In the genomic region with DNA sequence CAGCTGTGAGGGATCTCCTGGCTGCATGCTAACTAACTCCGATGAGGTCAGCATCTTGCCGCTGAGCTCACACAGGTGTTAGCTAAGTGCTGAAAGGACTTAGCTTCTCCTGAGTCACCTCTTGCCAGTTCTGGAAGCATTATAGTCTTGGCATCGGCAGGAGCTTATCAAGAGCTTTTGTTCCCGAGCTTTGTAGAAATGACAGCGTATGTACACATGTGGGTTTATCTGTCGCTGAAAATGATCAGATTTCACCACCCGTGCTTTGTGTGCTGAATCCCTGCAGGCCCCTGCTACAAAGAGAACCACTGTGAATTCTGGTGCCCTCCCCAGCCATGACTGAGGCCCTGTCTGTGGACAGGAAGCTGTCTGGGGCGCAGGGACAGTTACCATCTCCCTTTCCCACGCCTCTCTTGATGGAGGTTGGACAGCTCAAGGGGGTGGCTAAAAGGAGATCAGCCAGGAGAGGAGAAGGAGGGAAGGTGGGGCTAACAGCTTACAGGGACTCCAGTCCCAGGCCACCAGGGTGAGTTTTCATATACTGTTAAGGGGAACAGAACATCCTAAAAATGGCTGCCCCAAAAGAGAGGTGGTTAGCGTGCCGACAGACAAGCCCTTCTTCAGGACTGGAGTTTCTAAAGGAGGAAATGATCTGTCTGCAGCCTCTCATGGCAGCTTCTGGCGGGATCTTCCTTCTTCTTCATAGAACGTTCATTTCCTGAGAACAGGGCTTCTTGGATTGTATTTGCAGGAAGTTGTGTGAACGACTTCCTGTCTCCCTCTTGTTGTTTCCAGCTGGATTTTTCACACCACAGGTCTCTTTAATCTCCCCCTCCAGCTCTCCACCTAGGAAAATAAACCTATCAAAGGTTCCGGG, we compare ENCODE assay signal across 9 mouse cellular contexts.
DNase-seq lines count a peak whose midpoint lies in the region; ATAC-seq and TF ChIP-seq lines count a peak whose summit lies in the region.
"Had no signal": no experiment of that assay in that cellular context is flagged by ENCODE, and none has a peak within 500 bp of the region (broad histone marks: within the 10 kb centered on the region; RNA-seq: fewer than 3 reads in every experiment).

No protein-coding gene starts in this region.

- H3K27ac ChIP-seq in hindbrain, embryonic 10.5 days = peak overlapping the region; percentile 10; the same call in 1 of the 2 replicates
- H3K27ac ChIP-seq in hindbrain, embryonic 14.5 days = no peak overlapping the region
- H3K27ac ChIP-seq in midbrain, embryonic 11.5 days (ENCODE audit: low read depth, low read length) = no peak overlapping the region
- H3K27ac ChIP-seq in midbrain, embryonic 10.5 days (replicated peaks) = no peak overlapping the region
- H3K27ac ChIP-seq in heart, postnatal 0 days (ENCODE audit: low read depth) = peak overlapping the region; percentile 87
- H3K27ac ChIP-seq in stomach, postnatal 0 days (replicated peaks) = peak overlapping the region; percentile 58; the same call in 1 of the 2 replicates
- H3K27ac ChIP-seq: neural tube, embryonic 13.5 days had no signal

- peaks cover 13% of the 10 kb centered on the region for H3K4me1 ChIP-seq in hindbrain, embryonic 10.5 days (replicated peaks)
- no peaks in the 10 kb centered on the region for H3K4me1 ChIP-seq in hindbrain, embryonic 14.5 days (replicated peaks; ENCODE audit: control insufficient read depth, insufficient read depth, low read length)
- peaks cover 2% of the 10 kb centered on the region; the same call in 1 of the 2 replicates for H3K4me1 ChIP-seq in midbrain, embryonic 11.5 days (ENCODE audit: control insufficient read depth, insufficient read depth, low read length)
- peaks cover 9% of the 10 kb centered on the region for H3K4me1 ChIP-seq in midbrain, embryonic 10.5 days
- H3K4me1 ChIP-seq in heart, postnatal 0 days (ENCODE audit: control insufficient read depth, insufficient read depth) = peaks cover 37% of the 10 kb centered on the region
- 0 out of 2 replicates have a peak, but pooled peaks cover 3% of the 10 kb centered on the region for H3K4me1 ChIP-seq in stomach, postnatal 0 days (replicated peaks; ENCODE audit: control insufficient read depth, insufficient read depth)

- DNase-seq in hindbrain, embryonic 10.5 days (ENCODE audit: low spot score) = no peak
- no peak for DNase-seq in hindbrain, embryonic 14.5 days (ENCODE audit: low spot score)
- peak; percentile 75 for DNase-seq in midbrain, embryonic 11.5 days (ENCODE audit: low spot score, missing footprints)
- no peak for DNase-seq in midbrain, embryonic 10.5 days (ENCODE audit: low spot score)
- DNase-seq in heart, postnatal 0 days (ENCODE audit: low spot score) = peak; percentile 69
- DNase-seq in stomach, postnatal 0 days (ENCODE audit: low spot score) = peak; percentile 56
- no peak for DNase-seq in left cerebral cortex, postnatal 25 days (ENCODE audit: low spot score in 2 of 2)
- DNase-seq in right cerebral cortex, postnatal 36 days (ENCODE audit: low spot score in 2 of 2) = no peak

- H3K4me2 ChIP-seq in hindbrain, embryonic 14.5 days (replicated peaks) = no peak overlapping the region
- H3K4me2 ChIP-seq in midbrain, embryonic 11.5 days = no peak overlapping the region
- 0 out of 2 replicates have a peak overlapping the region, but pooled peaks have one; percentile 9 for H3K4me2 ChIP-seq in heart, postnatal 0 days (ENCODE audit: low read depth, low read length)
- no peak overlapping the region for H3K4me2 ChIP-seq in stomach, postnatal 0 days (replicated peaks; ENCODE audit: low read depth)
- H3K4me2 ChIP-seq: neural tube, embryonic 13.5 days had no signal

- no peak for ATAC-seq in hindbrain, embryonic 14.5 days (ENCODE audit: low FRiP score)
- no peak for ATAC-seq in midbrain, embryonic 11.5 days (ENCODE audit: low FRiP score)
- ATAC-seq in heart, postnatal 0 days (ENCODE audit: insufficient read depth, low read depth) = peak; percentile 59
- peak; percentile 94 for ATAC-seq in stomach, postnatal 0 days (ENCODE audit: low FRiP score, low TSS enrichment)

- intact Hi-C loops in left cerebral cortex, postnatal 25 days (cut with DNase I) = no loop called here

- H3K36me3 ChIP-seq in hindbrain, embryonic 10.5 days = no peaks in the 10 kb centered on the region
- H3K36me3 ChIP-seq in hindbrain, embryonic 14.5 days (replicated peaks; ENCODE audit: control insufficient read depth, insufficient read depth) = no peaks in the 10 kb centered on the region
- H3K36me3 ChIP-seq in midbrain, embryonic 11.5 days (ENCODE audit: control insufficient read depth, insufficient read depth, low read length) = no peaks in the 10 kb centered on the region
- H3K36me3 ChIP-seq in midbrain, embryonic 10.5 days = no peaks in the 10 kb centered on the region
- H3K36me3 ChIP-seq in heart, postnatal 0 days (replicated peaks; ENCODE audit: control insufficient read depth, insufficient read depth, low read length) = 0 out of 2 replicates have a peak, but pooled peaks cover 7% of the 10 kb centered on the region
- H3K36me3 ChIP-seq in stomach, postnatal 0 days (ENCODE audit: control insufficient read depth, insufficient read depth, low read length) = no peaks in the 10 kb centered on the region
- H3K36me3 ChIP-seq: neural tube, embryonic 13.5 days had no signal

- 77% methylated on average over 15 of the region's 15 CpGs for WGBS in hindbrain, embryonic 10.5 days
- WGBS in hindbrain, embryonic 14.5 days = 72% methylated on average over 15 of the region's 15 CpGs
- WGBS in midbrain, embryonic 11.5 days = 73% methylated on average over 15 of the region's 15 CpGs
- 78% methylated on average over 15 of the region's 15 CpGs for WGBS in midbrain, embryonic 10.5 days
- WGBS in heart, postnatal 0 days = 16% methylated on average over 15 of the region's 15 CpGs
- 37% methylated on average over 15 of the region's 15 CpGs for WGBS in stomach, postnatal 0 days

- peak; percentile 57; the same call in 1 of the 2 replicates for TF ChIP-seq EP300 in heart, postnatal 0 days (IDR thresholded peaks at IDR 0.05; ENCODE audit: low read depth)
- no peak for TF ChIP-seq EP300 in stomach, postnatal 0 days (optimal IDR thresholded peaks at IDR 0.05)

- no peak overlapping the region for H3K4me3 ChIP-seq in hindbrain, embryonic 10.5 days
- H3K4me3 ChIP-seq in hindbrain, embryonic 14.5 days (replicated peaks; ENCODE audit: low read length) = no peak overlapping the region
- no peak overlapping the region for H3K4me3 ChIP-seq in midbrain, embryonic 11.5 days (ENCODE audit: low read depth, low read length)
- H3K4me3 ChIP-seq in midbrain, embryonic 10.5 days = no peak overlapping the region
- no peak overlapping the region for H3K4me3 ChIP-seq in heart, postnatal 0 days (ENCODE audit: low read depth, low read length)
- H3K4me3 ChIP-seq in stomach, postnatal 0 days (ENCODE audit: low read depth, low read length) = no peak overlapping the region
- H3K4me3 ChIP-seq: neural tube, embryonic 13.5 days had no signal

- no peaks in the 10 kb centered on the region for H3K9me3 ChIP-seq in hindbrain, embryonic 10.5 days
- H3K9me3 ChIP-seq in hindbrain, embryonic 14.5 days (ENCODE audit: control insufficient read depth, low read length) = no peaks in the 10 kb centered on the region
- H3K9me3 ChIP-seq in midbrain, embryonic 11.5 days (ENCODE audit: control insufficient read depth, low read length) = no peaks in the 10 kb centered on the region
- H3K9me3 ChIP-seq in midbrain, embryonic 10.5 days (replicated peaks) = no peaks in the 10 kb centered on the region
- H3K9me3 ChIP-seq in heart, postnatal 0 days (replicated peaks; ENCODE audit: control insufficient read depth, low read length) = no peaks in the 10 kb centered on the region
- H3K9me3 ChIP-seq in stomach, postnatal 0 days (ENCODE audit: control insufficient read depth, low read length) = no peaks in the 10 kb centered on the region
- H3K9me3 ChIP-seq: neural tube, embryonic 13.5 days had no signal

- no peaks in the 10 kb centered on the region for H3K27me3 ChIP-seq in hindbrain, embryonic 10.5 days (ENCODE audit: insufficient read depth, poor library complexity, severe bottlenecking)
- H3K27me3 ChIP-seq in hindbrain, embryonic 14.5 days (ENCODE audit: control insufficient read depth, insufficient read depth, low read length) = no peaks in the 10 kb centered on the region
- H3K27me3 ChIP-seq in midbrain, embryonic 11.5 days (ENCODE audit: control insufficient read depth, insufficient read depth, low read length) = no peaks in the 10 kb centered on the region
- peaks cover 3% of the 10 kb centered on the region; the same call in 1 of the 2 replicates for H3K27me3 ChIP-seq in midbrain, embryonic 10.5 days (ENCODE audit: low read depth, poor library complexity, severe bottlenecking)
- H3K27me3 ChIP-seq in heart, postnatal 0 days (ENCODE audit: control insufficient read depth, insufficient read depth, low read length) = no peaks in the 10 kb centered on the region
- H3K27me3 ChIP-seq in stomach, postnatal 0 days (ENCODE audit: control insufficient read depth, insufficient read depth, low read length) = no peaks in the 10 kb centered on the region
- H3K27me3 ChIP-seq: neural tube, embryonic 13.5 days had no signal

- no peak for TF ChIP-seq CTCF in heart, postnatal 0 days (IDR thresholded peaks at IDR 0.05; ENCODE audit: low read depth)
- no peak for TF ChIP-seq CTCF in stomach, postnatal 0 days (IDR thresholded peaks at IDR 0.05; ENCODE audit: low read depth)

- H3K9ac ChIP-seq in hindbrain, embryonic 14.5 days = no peak overlapping the region
- H3K9ac ChIP-seq in midbrain, embryonic 11.5 days (ENCODE audit: low read length) = no peak overlapping the region
- H3K9ac ChIP-seq in heart, postnatal 0 days (replicated peaks; ENCODE audit: low read depth, low read length) = peak overlapping the region; percentile 25; the same call in 1 of the 2 replicates
- no peak overlapping the region for H3K9ac ChIP-seq in stomach, postnatal 0 days (ENCODE audit: low read length)
- H3K9ac ChIP-seq: neural tube, embryonic 13.5 days had no signal

Comparison
In these comparisons a context has a peak if more than half of its experiments do, and no peak if none do; other contexts are left out.
1. DNase-seq: peak in midbrain, embryonic 11.5 days (single experiment), heart, postnatal 0 days (single experiment) and stomach, postnatal 0 days (single experiment); none in hindbrain, embryonic 10.5 days (single experiment), hindbrain, embryonic 14.5 days (single experiment), midbrain, embryonic 10.5 days (single experiment), left cerebral cortex, postnatal 25 days (0 of 2) and right cerebral cortex, postnatal 36 days (0 of 2).
2. H3K27ac ChIP-seq: peak in hindbrain, embryonic 10.5 days (single experiment), heart, postnatal 0 days (single experiment) and stomach, postnatal 0 days (single experiment); none in hindbrain, embryonic 14.5 days (single experiment), midbrain, embryonic 11.5 days (single experiment) and midbrain, embryonic 10.5 days (single experiment).
3. ATAC-seq: peak in heart, postnatal 0 days (single experiment) and stomach, postnatal 0 days (single experiment); none in hindbrain, embryonic 14.5 days (single experiment) and midbrain, embryonic 11.5 days (single experiment).